Mouse (Mus musculus) liver, adult 2 months (tissue): Measurements from ENCODE around the gene Tent5c.

ENCODE experiments used
- CTCF ChIP-seq: fragments of 200-500 bp; IDR thresholded peaks from 2 replicates; pipeline ENCODE4 v1.5.1; 2011; ENCODE audit warnings: low read depth, low read length, control low read depth
- POLR2A ChIP-seq: fragments of 200-500 bp; IDR thresholded peaks from 2 replicates; pipeline ENCODE4 v1.6.1; 2011; ENCODE audit warnings: low read length, control low read depth; ENCODE audit not compliant: insufficient read depth; ENCODE audit errors: extremely low read depth

DNA sequence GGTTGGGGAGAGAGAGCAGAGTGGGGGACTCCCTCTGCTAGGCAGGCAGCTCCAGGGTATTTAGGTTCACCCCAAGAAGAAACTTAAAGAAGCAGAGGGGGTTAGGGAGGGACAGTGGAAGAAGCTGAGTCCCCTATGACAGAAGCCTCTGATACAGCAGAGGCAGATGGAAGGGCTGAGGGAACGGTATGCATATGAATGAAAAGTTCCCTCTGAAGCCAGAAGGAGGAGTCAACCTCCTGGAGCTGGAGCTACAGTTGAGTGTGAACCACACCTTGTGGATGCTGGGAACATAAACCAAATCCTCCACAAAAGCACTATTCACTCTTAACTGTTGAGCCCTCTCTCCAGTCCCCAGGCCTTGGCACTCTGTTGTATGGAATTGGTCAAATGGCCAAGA lies 32.5 kb upstream of the Tent5c start:
- TF ChIP-seq POLR2A, result no peak
- no peak for TF ChIP-seq CTCF
